25 mouse cellular contexts compared by ENCODE assay signal in genomic region chr2:75460419-75460818, GRCm38 (mm10).
"Had no signal": no experiment of that assay in that cellular context is flagged by ENCODE, and none has a peak within 500 bp of the region (broad histone marks: within the 10 kb centered on the region; RNA-seq: fewer than 3 reads in every experiment).

No protein-coding gene starts in this region.

- H3K27me3 ChIP-seq: heart, embryonic 12.5 days; hindbrain, embryonic 13.5 days; hindbrain, embryonic 15.5 days; kidney, embryonic 15.5 days; liver, embryonic 13.5 days had no signal

- H3K36me3 ChIP-seq: heart, embryonic 10.5 days; heart, embryonic 12.5 days; hindbrain, embryonic 13.5 days; hindbrain, embryonic 15.5 days; kidney, embryonic 15.5 days; limb, embryonic 10.5 days; limb, embryonic 12.5 days; liver, embryonic 13.5 days had no signal

- H3K27ac ChIP-seq: heart, embryonic 10.5 days; hindbrain, embryonic 15.5 days; hindbrain, postnatal 0 days; kidney, embryonic 15.5 days; kidney, postnatal 0 days; layer of hippocampus, adult 2 months; left cerebral cortex, adult 2 months; limb, embryonic 12.5 days; liver, embryonic 13.5 days had no signal

- H3K4me2 ChIP-seq: heart, embryonic 12.5 days; hindbrain, embryonic 13.5 days; hindbrain, embryonic 15.5 days; kidney, embryonic 15.5 days; limb, embryonic 12.5 days; liver, embryonic 11.5 days; liver, embryonic 13.5 days had no signal

- H3K4me3 ChIP-seq: heart, embryonic 10.5 days; heart, embryonic 12.5 days; hindbrain, embryonic 13.5 days; hindbrain, embryonic 15.5 days; kidney, embryonic 15.5 days; layer of hippocampus, adult 2 months; left cerebral cortex, adult 2 months; limb, embryonic 10.5 days; limb, embryonic 12.5 days; liver, embryonic 13.5 days had no signal

- DNase-seq: gastrocnemius, postnatal 14 days; gastrocnemius, postnatal 36 days; heart, adult 18-20 months; heart, postnatal 14 days; heart, postnatal 36 days; kidney, adult 11 months; kidney, adult 2 months; kidney, adult 9 months; kidney, postnatal 14 days; kidney, postnatal 36 days; liver; liver, embryonic 13.5 days had no signal

- H3K9me3 ChIP-seq: heart, embryonic 10.5 days; heart, embryonic 12.5 days; hindbrain, embryonic 13.5 days; hindbrain, embryonic 15.5 days; kidney, embryonic 15.5 days; limb, embryonic 10.5 days; limb, embryonic 12.5 days; liver, embryonic 13.5 days had no signal

- H3K9ac ChIP-seq: heart, embryonic 12.5 days; hindbrain, embryonic 13.5 days; hindbrain, embryonic 15.5 days; kidney, embryonic 15.5 days; limb, embryonic 12.5 days; liver, embryonic 13.5 days had no signal

- H3K4me1 ChIP-seq: heart, embryonic 10.5 days; kidney, embryonic 15.5 days had no signal

- ATAC-seq: hindbrain, postnatal 0 days; intestine, embryonic 16.5 days had no signal
